Mouse (Mus musculus) kidney, embryonic 14.5 days (tissue): ENCODE measurements at regions not wholly inside any gene's neighbourhood (a gene's known extent, or its start where the extent isn't known, plus 50 kb on each side); places are given as distances from the start of the nearest gene placed in this dataset.

Experiments
- ATAC-seq: fragments of 200-750 bp; cut with Nextera tagmentation; 2 replicates; pipeline ENCODE4 v1.8.0; 2017; ENCODE audit warnings: moderate number of reproducible peaks, mild to moderate bottlenecking, moderate TSS enrichment, moderate library complexity; ENCODE audit not compliant: low FRiP score, low TSS enrichment
- H3K27ac ChIP-seq: fragments of 300-500 bp; sonication (generic); 2 replicates; pipeline ENCODE4 v1.5.1; 2014; ENCODE audit warnings: low read depth, mild to moderate bottlenecking, low read length, moderate library complexity, mixed read lengths
- H3K27me3 ChIP-seq: fragments of 300-500 bp; sonication (generic); 2 replicates; pipeline ENCODE4 v1.6.1; 2014; ENCODE audit warnings: mild to moderate bottlenecking, low read length; ENCODE audit not compliant: control insufficient read depth, insufficient read depth
- H3K36me3 ChIP-seq: fragments of 300-500 bp; sonication (generic); 2 replicates; pipeline ENCODE4 v1.6.1; 2014; ENCODE audit warnings: low read length, mixed read lengths; ENCODE audit not compliant: control insufficient read depth, insufficient read depth
- H3K4me1 ChIP-seq: fragments of 300-500 bp; sonication (generic); 2 replicates; pipeline ENCODE4 v1.6.1; 2014; ENCODE audit warnings: low read length, mixed read lengths; ENCODE audit not compliant: control insufficient read depth, insufficient read depth
- H3K4me2 ChIP-seq: fragments of 300-500 bp; sonication (generic); replicated peaks from 2 replicates; pipeline ENCODE4 v1.6.1; 2014; ENCODE audit warnings: low read depth, mild to moderate bottlenecking, low read length
- H3K4me3 ChIP-seq: fragments of 300-500 bp; sonication (generic); 2 replicates; pipeline ENCODE4 v1.5.1; 2014; ENCODE audit warnings: mild to moderate bottlenecking, low read length
- H3K9ac ChIP-seq: fragments of 300-500 bp; sonication (generic); 2 replicates; pipeline ENCODE4 v1.6.1; 2014; ENCODE audit warnings: low read depth, mild to moderate bottlenecking, low read length, moderate library complexity
- H3K9me3 ChIP-seq: fragments of 300-500 bp; sonication (generic); 2 replicates; pipeline ENCODE4 v1.6.1; 2016; ENCODE audit warnings: low read length; ENCODE audit not compliant: control insufficient read depth
- WGBS: fragments of 180-500 bp; shearing (Covaris S2); extraction: QIAGEN DNeasy Blood & Tissue Kit; methylation state at CpG from one replicate; pipeline ENCODE4 v1.1.7; 2014; 5-methylcytosine and 5-hydroxymethylcytosine counted together

GRCm38 (mm10) chr2:64860113-64860512 lies 164.7 kb downstream of the Grb14 start:
- H3K9ac ChIP-seq, result no peak overlapping the region
- no peak overlapping the region for H3K4me3 ChIP-seq
- no peak overlapping the region for H3K4me2 ChIP-seq
- no peak for ATAC-seq
- no peaks in the 10 kb centered on the region for H3K4me1 ChIP-seq
- no peak overlapping the region for H3K27ac ChIP-seq
- H3K36me3 ChIP-seq, result no peaks in the 10 kb centered on the region
- 82% methylated on average over 2 of the region's 2 CpGs for WGBS
- no peaks in the 10 kb centered on the region for H3K27me3 ChIP-seq
- H3K9me3 ChIP-seq, result no peaks in the 10 kb centered on the region

GRCm38 (mm10) chr2:64853918-64854317 lies 170.9 kb downstream of the Grb14 start:
- H3K27me3 ChIP-seq, result no peaks in the 10 kb centered on the region
- H3K4me1 ChIP-seq, result no peaks in the 10 kb centered on the region
- no peak overlapping the region for H3K9ac ChIP-seq
- H3K4me2 ChIP-seq, result no peak overlapping the region
- 0 out of 2 replicates have a peak, but pooled peaks have one; percentile 24 for ATAC-seq
- H3K4me3 ChIP-seq, result no peak overlapping the region
- 17% methylated on average over 7 of the region's 7 CpGs for WGBS
- no peaks in the 10 kb centered on the region for H3K36me3 ChIP-seq
- H3K9me3 ChIP-seq, result no peaks in the 10 kb centered on the region
- H3K27ac ChIP-seq, result no peak overlapping the region

GRCm38 (mm10) chr2:64852913-64853312 lies 171.9 kb downstream of the Grb14 start:
- Histone ChIP-seq H3K27ac (no peak overlapping the region), H3K4me1 (no peaks in the 10 kb centered on the region), H3K36me3 (no peaks in the 10 kb centered on the region), H3K9ac (no peak overlapping the region), H3K9me3 (no peaks in the 10 kb centered on the region), H3K4me2 (no peak overlapping the region), H3K27me3 (no peaks in the 10 kb centered on the region), H3K4me3 (no peak overlapping the region)
- no peak for ATAC-seq
- WGBS, result 79% methylated on average over 5 of the region's 5 CpGs

- no peaks in the 10 kb centered on the region for H3K36me3 ChIP-seq
- 55% methylated on average over 4 of the region's 4 CpGs for WGBS
Observed at GRCm38 (mm10) chr2:64851096-64851495, 173.7 kb downstream of the Grb14 start.

GRCm38 (mm10) chr2:64850656-64851055 lies 174.1 kb downstream of the Grb14 start:
- WGBS, result 94% methylated on average over 3 of the region's 3 CpGs
- ATAC-seq, result no peak
- Histone ChIP-seq H3K4me1 (no peaks in the 10 kb centered on the region), H3K9me3 (no peaks in the 10 kb centered on the region), H3K4me3 (no peak overlapping the region), H3K9ac (no peak overlapping the region), H3K36me3 (no peaks in the 10 kb centered on the region), H3K4me2 (no peak overlapping the region), H3K27ac (no peak overlapping the region), H3K27me3 (no peaks in the 10 kb centered on the region)

More at GRCm38 (mm10) chr2:64851096-64851495, 173.7 kb downstream of the Grb14 start:
- no peak overlapping the region for H3K9ac ChIP-seq
- no peak overlapping the region for H3K27ac ChIP-seq
- no peaks in the 10 kb centered on the region for H3K9me3 ChIP-seq
- no peak overlapping the region for H3K4me2 ChIP-seq
- no peak for ATAC-seq
- no peak overlapping the region for H3K4me3 ChIP-seq
- H3K27me3 ChIP-seq, result no peaks in the 10 kb centered on the region
- no peaks in the 10 kb centered on the region for H3K4me1 ChIP-seq

GRCm38 (mm10) chr2:64824494-64824893 lies 200.3 kb downstream of the Grb14 start:
- 87% methylated on average over 9 of the region's 9 CpGs for WGBS

GRCm38 (mm10) chr2:64823905-64824304 lies 200.9 kb downstream of the Grb14 start:
- no peak for ATAC-seq
- no peaks in the 10 kb centered on the region for H3K27me3 ChIP-seq
- no peak overlapping the region for H3K9ac ChIP-seq
- 63% methylated on average over 7 of the region's 7 CpGs for WGBS
- 0 out of 2 replicates have a peak, but pooled peaks cover 3% of the 10 kb centered on the region for H3K4me1 ChIP-seq
- no peak overlapping the region for H3K27ac ChIP-seq
- no peaks in the 10 kb centered on the region for H3K9me3 ChIP-seq
- H3K36me3 ChIP-seq, result no peaks in the 10 kb centered on the region
- no peak overlapping the region for H3K4me3 ChIP-seq
- H3K4me2 ChIP-seq, result no peak overlapping the region

More at GRCm38 (mm10) chr2:64824494-64824893, 200.3 kb downstream of the Grb14 start:
- no peaks in the 10 kb centered on the region for H3K9me3 ChIP-seq
- no peak overlapping the region for H3K4me3 ChIP-seq
- ATAC-seq, result no peak
- no peak overlapping the region for H3K9ac ChIP-seq
- 0 out of 2 replicates have a peak, but pooled peaks cover 3% of the 10 kb centered on the region for H3K4me1 ChIP-seq
- no peak overlapping the region for H3K27ac ChIP-seq
- H3K4me2 ChIP-seq, result no peak overlapping the region
- H3K27me3 ChIP-seq, result no peaks in the 10 kb centered on the region
- no peaks in the 10 kb centered on the region for H3K36me3 ChIP-seq

- Histone ChIP-seq H3K4me2 (no peak overlapping the region), H3K27ac (no peak overlapping the region), H3K9ac (no peak overlapping the region), H3K27me3 (no peaks in the 10 kb centered on the region), H3K4me1 (0 out of 2 replicates have a peak, but pooled peaks cover 3% of the 10 kb centered on the region), H3K36me3 (no peaks in the 10 kb centered on the region), H3K4me3 (no peak overlapping the region), H3K9me3 (no peaks in the 10 kb centered on the region)
- WGBS, result 51% methylated on average over 6 of the region's 6 CpGs
- no peak for ATAC-seq
Observed at GRCm38 (mm10) chr2:64823074-64823473, 201.7 kb downstream of the Grb14 start.

GRCm38 (mm10) chr2:64818159-64818558 lies 206.6 kb downstream of the Grb14 start:
- H3K27ac ChIP-seq, result no peak overlapping the region
- H3K4me3 ChIP-seq, result no peak overlapping the region
- H3K4me1 ChIP-seq, result 0 out of 2 replicates have a peak, but pooled peaks cover 3% of the 10 kb centered on the region
- H3K27me3 ChIP-seq, result no peaks in the 10 kb centered on the region
- no peaks in the 10 kb centered on the region for H3K9me3 ChIP-seq
- H3K9ac ChIP-seq, result no peak overlapping the region
- H3K36me3 ChIP-seq, result no peaks in the 10 kb centered on the region
- ATAC-seq, result peak; percentile 73; the same call in 1 of the 2 replicates
- H3K4me2 ChIP-seq, result no peak overlapping the region
- WGBS, result 32% methylated on average over 5 of the region's 5 CpGs
